Mouse (Mus musculus): ENCODE data around the gene Rapsn. TPM values are rescaled to one million over a fixed set of nuclear protein-coding genes. Genes with fewer than 3 reads are reported as not detected.

The Rapsn gene
- total RNA-seq, 2 experiments from 2014 or later, result 0.31 TPM; not detected in 1

- DNase-seq (ENCODE audit: low spot score in 2 of 2), result no peak
- no peak for TF ChIP-seq CTCF (conservative IDR thresholded peaks at IDR 0.05)
- H3K4me3 ChIP-seq, result no peak overlapping the region
- no peak overlapping the region for H3K27ac ChIP-seq
Measured at GRCm38 (mm10) chr2:91072092-91072491, 36.7 kb downstream of the Rapsn start.

GRCm38 (mm10) chr2:91077957-91078313, 42.5 kb downstream of the Rapsn start:
- Histone ChIP-seq H3K27ac (no peak overlapping the region), H3K4me3 (no peak overlapping the region)
- TF ChIP-seq CTCF (conservative IDR thresholded peaks at IDR 0.05), result no peak
- DNase-seq (ENCODE audit: low spot score in 2 of 2), result no peak

- Histone ChIP-seq H3K4me3 (peak overlapping the region; percentile 46), H3K27ac (no peak overlapping the region)
- DNase-seq (ENCODE audit: low spot score in 2 of 2), result no peak
- no peak for TF ChIP-seq CTCF (conservative IDR thresholded peaks at IDR 0.05)
Measured at GRCm38 (mm10) chr2:91078314-91079025, 43.0 kb downstream of the Rapsn start.

- H3K4me3 ChIP-seq, result peak overlapping the region; percentile 46
- DNase-seq (ENCODE audit: low spot score in 2 of 2), result no peak
- H3K27ac ChIP-seq, result no peak overlapping the region
- no peak for TF ChIP-seq CTCF (conservative IDR thresholded peaks at IDR 0.05)
Measured at GRCm38 (mm10) chr2:91079026-91079384, 43.6 kb downstream of the Rapsn start.

GRCm38 (mm10) chr2:91080784-91081513, 45.5 kb downstream of the Rapsn start:
- H3K4me3 ChIP-seq, result no peak overlapping the region
- no peak for DNase-seq (ENCODE audit: low spot score in 2 of 2)
- H3K27ac ChIP-seq, result no peak overlapping the region
- TF ChIP-seq CTCF (conservative IDR thresholded peaks at IDR 0.05), result no peak

- no peak for DNase-seq (ENCODE audit: low spot score in 2 of 2)
- H3K27ac ChIP-seq, result peak within 1 kb of the TSS; percentile 68
- H3K4me3 ChIP-seq, result no peak within 1 kb of the TSS
- no peak for TF ChIP-seq CTCF (conservative IDR thresholded peaks at IDR 0.05)
Measured at GRCm38 (mm10) chr2:91081775-91082695, 46.6 kb downstream of the Rapsn start, which contains the start of gene Spi1. Gene Spi1, plus strand, starts transcription at chr2:91082390.

GRCm38 (mm10) chr2:91082844-91083243, 47.4 kb downstream of the Rapsn start:
- Histone ChIP-seq H3K27ac (peak overlapping the region; percentile 68), H3K4me3 (no peak overlapping the region)
- no peak for DNase-seq (ENCODE audit: low spot score in 2 of 2)
- no peak for TF ChIP-seq CTCF (conservative IDR thresholded peaks at IDR 0.05)

GRCm38 (mm10) chr2:91083366-91083940, 48.0 kb downstream of the Rapsn start:
- Histone ChIP-seq H3K4me3 (no peak overlapping the region), H3K27ac (peak overlapping the region; percentile 68)
- DNase-seq (ENCODE audit: low spot score in 2 of 2), result no peak
- TF ChIP-seq CTCF (conservative IDR thresholded peaks at IDR 0.05), result no peak

GRCm38 (mm10) chr2:91084179-91084820, 48.9 kb downstream of the Rapsn start:
- Histone ChIP-seq H3K27ac (peak overlapping the region; percentile 68), H3K4me3 (no peak overlapping the region)
- TF ChIP-seq CTCF (conservative IDR thresholded peaks at IDR 0.05), result no peak
- no peak for DNase-seq (ENCODE audit: low spot score in 2 of 2)

GRCm38 (mm10) chr2:91085494-91086391, 50.3 kb downstream of the Rapsn start:
- no peak for DNase-seq (ENCODE audit: low spot score in 2 of 2)
- TF ChIP-seq CTCF (conservative IDR thresholded peaks at IDR 0.05), result no peak
- Histone ChIP-seq H3K4me3 (no peak overlapping the region), H3K27ac (no peak overlapping the region)

All from layer of hippocampus, adult 2 months (tissue).